Mouse (Mus musculus) embryonic fibroblast, embryonic 13.5 days (primary cell): ENCODE results near the gene Gm13695. TPM values are rescaled to one million over a fixed set of nuclear protein-coding genes. Genes with fewer than 3 reads are reported as not detected.
"Not testable (repeated sequence)": the region's sequence is repeated elsewhere in the genome, so short reads cannot be mapped to it uniquely, and the experiment has no call there.

Source experiments
- H3K27ac ChIP-seq: 2 replicates; pipeline ENCODE4 v1.5.1; 2012; ENCODE audit warnings: low read length, control low read depth, inconsistent platforms; ENCODE audit not compliant: insufficient read depth
- H3K4me1 ChIP-seq: 2 replicates; pipeline ENCODE4 v1.6.1; 2011; ENCODE audit warnings: low read length; ENCODE audit not compliant: control insufficient read depth, insufficient read depth
- H3K4me3 ChIP-seq: 2 replicates; pipeline ENCODE4 v1.5.1; 2011; ENCODE audit warnings: mild to moderate bottlenecking, control low read depth, low read length; ENCODE audit not compliant: insufficient read depth
- CTCF ChIP-seq: IDR thresholded peaks from 2 replicates; pipeline ENCODE4 v1.5.1; 2011; ENCODE audit warnings: mild to moderate bottlenecking, control low read depth, low read length, moderate library complexity, borderline replicate concordance; ENCODE audit not compliant: insufficient read depth
- POLR2A ChIP-seq: IDR thresholded peaks from 2 replicates; pipeline ENCODE4 v1.6.1; 2011; ENCODE audit warnings: low read depth, mild to moderate bottlenecking, control low read depth, low read length, moderate library complexity
- polyA plus RNA-seq: library from polyadenylated mRNA; stranded (reverse); fragments of >200 nt; gene quantifications from 2 replicates; pipeline ENCODE4 v1.2.4, GENCODE M21; 2011; ENCODE audit warnings: low read depth; ENCODE audit not compliant: missing spikeins, insufficient read length

The Gm13695 gene
- polyA plus RNA-seq, 1 experiment = not detected

DNA sequence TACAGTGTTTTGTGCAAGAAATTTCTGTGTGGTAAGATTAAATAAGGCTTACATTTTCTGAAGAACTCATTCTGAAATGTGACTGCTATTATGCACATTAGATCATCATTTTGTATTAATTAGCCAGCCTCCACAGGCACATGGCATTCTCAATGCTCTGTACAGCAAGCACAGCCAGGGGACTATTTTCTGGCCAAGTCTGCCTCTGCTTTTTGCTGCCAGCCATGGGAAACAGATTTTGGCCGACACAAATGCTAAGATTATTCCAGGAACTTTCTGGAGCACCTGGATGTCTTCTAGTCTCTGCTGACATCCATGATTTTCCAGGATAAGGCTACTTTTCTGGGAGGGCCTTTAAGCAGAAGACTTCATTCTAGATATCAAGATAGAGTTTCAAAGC, 41.8 kb downstream of the Gm13695 start:
- no peak overlapping the region for H3K27ac ChIP-seq
- no peaks in the 10 kb centered on the region for H3K4me1 ChIP-seq
- no peak overlapping the region for H3K4me3 ChIP-seq
- TF ChIP-seq CTCF = no peak
- no peak for TF ChIP-seq POLR2A

DNA sequence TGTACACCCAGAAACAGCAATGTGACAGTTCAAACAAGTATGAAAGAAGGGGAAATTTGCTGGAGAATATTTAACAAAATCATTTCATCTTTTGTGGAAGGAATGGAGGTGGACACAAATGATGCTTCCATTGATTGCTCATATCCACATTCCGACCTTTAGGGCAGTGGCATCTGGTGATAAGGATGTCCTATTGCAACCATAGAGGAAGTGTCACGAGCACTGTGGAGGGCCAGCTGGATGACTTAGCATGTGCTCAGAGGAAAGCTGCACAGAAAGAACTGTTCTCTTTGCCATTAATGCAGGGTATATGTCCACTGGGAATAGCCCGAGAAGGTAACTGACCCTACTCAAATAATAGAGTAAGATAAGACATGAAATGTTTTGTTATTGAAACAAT, 42.7 kb downstream of the Gm13695 start:
- H3K27ac ChIP-seq = no peak overlapping the region
- no peak overlapping the region for H3K4me3 ChIP-seq
- no peaks in the 10 kb centered on the region for H3K4me1 ChIP-seq
- TF ChIP-seq CTCF (no peak), POLR2A (no peak)

DNA sequence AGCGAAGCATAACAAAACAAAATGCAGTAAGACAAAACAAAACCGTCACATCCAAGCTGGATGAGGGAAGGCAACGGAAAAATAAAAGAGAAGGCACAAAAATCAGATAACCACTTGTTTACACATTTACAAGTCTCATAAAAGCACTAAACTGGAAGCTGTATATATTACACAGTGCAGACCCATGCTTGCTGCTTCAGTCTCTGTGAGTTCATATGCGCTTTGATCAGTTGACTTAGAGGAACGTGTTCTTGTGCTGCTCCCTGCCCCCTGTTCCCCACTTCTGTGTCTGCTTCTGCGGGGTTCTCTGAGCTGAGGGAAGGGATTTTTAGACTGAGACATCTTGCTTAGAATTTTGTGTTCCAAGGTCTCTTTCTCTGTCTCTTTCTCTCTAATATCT, 47.5 kb downstream of the Gm13695 start:
- no peak overlapping the region for H3K27ac ChIP-seq
- H3K4me1 ChIP-seq = peaks cover 8% of the 10 kb centered on the region; the same call in 1 of the 2 replicates
- TF ChIP-seq POLR2A (no peak), CTCF (no peak)
- no peak overlapping the region for H3K4me3 ChIP-seq

DNA sequence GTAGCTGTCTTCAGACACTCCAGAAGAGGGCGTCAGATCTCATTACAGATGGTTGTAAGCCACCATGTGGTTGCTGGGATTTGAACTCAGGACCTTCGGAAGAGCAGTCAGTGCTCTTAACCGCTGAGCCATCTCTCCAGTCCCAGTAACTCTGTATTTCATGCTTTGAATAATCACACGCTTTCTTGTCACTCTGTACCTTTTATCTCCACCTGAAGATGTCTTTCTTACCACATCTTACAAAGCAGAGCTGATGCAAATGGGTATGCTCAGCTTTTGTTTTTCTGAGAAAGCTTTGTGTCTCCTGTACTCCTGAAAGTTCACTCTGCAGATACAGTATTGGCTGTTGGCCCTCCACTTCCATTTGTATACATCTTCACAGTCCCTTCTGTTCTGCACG, 49.2 kb downstream of the Gm13695 start:
- H3K4me1 ChIP-seq, H3K27ac ChIP-seq, H3K4me3 ChIP-seq: not testable (repeated sequence)

DNA sequence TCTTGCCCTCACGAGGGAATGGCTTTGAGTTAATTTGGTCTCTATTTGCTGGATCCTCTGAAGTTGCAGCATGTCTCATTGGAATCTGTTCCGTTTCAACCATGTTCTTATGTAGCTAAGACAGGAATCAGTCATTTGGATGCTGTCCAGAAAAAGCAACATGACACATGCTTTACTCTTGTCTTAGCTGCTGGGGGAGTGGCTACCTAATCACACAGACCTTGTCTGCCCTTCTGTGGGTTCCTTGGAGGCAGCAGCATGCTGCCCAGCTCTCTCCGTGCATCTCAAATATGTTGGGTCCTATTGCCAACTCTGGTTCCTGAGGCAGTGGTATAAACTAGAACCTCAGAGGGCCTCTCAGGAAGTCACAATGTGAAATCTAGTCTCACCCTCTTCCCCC, 51.2 kb downstream of the Gm13695 start:
- no peak for TF ChIP-seq POLR2A
- TF ChIP-seq CTCF = no peak
- Histone ChIP-seq H3K27ac (no peak overlapping the region), H3K4me1 (peaks cover 8% of the 10 kb centered on the region; the same call in 1 of the 2 replicates), H3K4me3 (no peak overlapping the region)

Other genes starting within 250 kb of the Gm13695 start
- 219 and 315 TPM in 2 replicates for gene Itgav, start 242.9 kb upstream of the Gm13695 start, polyA plus RNA-seq
- 13.5 and 16.6 TPM in 2 replicates for gene Fam171b, start 154.7 kb upstream of the Gm13695 start, polyA plus RNA-seq
- gene Zswim2, start 26.1 kb upstream of the Gm13695 start, polyA plus RNA-seq = not detected in 2 replicates
- not detected in 2 replicates for gene Gm13698, start 11.6 kb upstream of the Gm13695 start, polyA plus RNA-seq
- not detected in 2 replicates for gene Gm13693, start 5.8 kb upstream of the Gm13695 start, polyA plus RNA-seq
- gene Gm13696, start 5.8 kb downstream of the Gm13695 start, polyA plus RNA-seq = not detected in 2 replicates
- not detected in 2 replicates for gene Gm13694, start 11.6 kb downstream of the Gm13695 start, polyA plus RNA-seq
- gene Gm13697, start 17.4 kb downstream of the Gm13695 start, polyA plus RNA-seq = not detected in 2 replicates
- gene Gm13691, start 23.2 kb downstream of the Gm13695 start, polyA plus RNA-seq = not detected in 2 replicates